Mouse (Mus musculus) intestine, postnatal 0 days (tissue): ENCODE results near the gene Ccdc88c. TPM values are rescaled to one million over a fixed set of nuclear protein-coding genes. Genes with fewer than 3 reads are reported as not detected.

Source experiments
- ATAC-seq: fragments of 200-750 bp; cut with Nextera tagmentation; 2 replicates; pipeline ENCODE4 v1.8.0; 2017; ENCODE audit warnings: mild to moderate bottlenecking, moderate TSS enrichment, moderate library complexity
- H3K27ac ChIP-seq: fragments of 300-500 bp; sonication (generic); 2 replicates; pipeline ENCODE4 v1.5.1; 2014; ENCODE audit warnings: mild to moderate bottlenecking, low read depth, low read length, moderate library complexity
- H3K27me3 ChIP-seq: fragments of 300-500 bp; sonication (generic); replicated peaks from 2 replicates; pipeline ENCODE4 v1.6.1; 2014; ENCODE audit warnings: low read length, mixed read lengths; ENCODE audit not compliant: control insufficient read depth, insufficient read depth
- H3K36me3 ChIP-seq: fragments of 300-500 bp; sonication (generic); 2 replicates; pipeline ENCODE4 v1.6.1; 2014; ENCODE audit warnings: mild to moderate bottlenecking, moderate library complexity; ENCODE audit not compliant: control insufficient read depth, insufficient read depth
- H3K4me1 ChIP-seq: fragments of 300-500 bp; sonication (generic); replicated peaks from 2 replicates; pipeline ENCODE4 v1.6.1; 2014; ENCODE audit warnings: antibody characterized with exemption, low read length, mixed read lengths; ENCODE audit not compliant: control insufficient read depth, insufficient read depth
- H3K4me2 ChIP-seq: fragments of 300-500 bp; sonication (generic); replicated peaks from 2 replicates; pipeline ENCODE4 v1.6.1; 2014; ENCODE audit warnings: low read depth, mild to moderate bottlenecking, moderate library complexity
- H3K4me3 ChIP-seq: fragments of 300-500 bp; sonication (generic); 2 replicates; pipeline ENCODE4 v1.5.1; 2014; ENCODE audit warnings: low read depth, low read length
- H3K9ac ChIP-seq: fragments of 300-500 bp; sonication (generic); 2 replicates; pipeline ENCODE4 v1.6.1; 2014; ENCODE audit warnings: mild to moderate bottlenecking, low read depth, low read length
- H3K9me3 ChIP-seq: fragments of 300-500 bp; sonication (generic); 2 replicates; pipeline ENCODE4 v1.6.1; 2016; ENCODE audit warnings: mixed run types; ENCODE audit not compliant: control insufficient read depth
- CTCF ChIP-seq: sonication (generic); IDR thresholded peaks from 2 replicates; pipeline ENCODE4 v1.5.1; 2016; ENCODE audit warnings: low read depth, mild to moderate bottlenecking, control low read depth, antibody characterized with exemption, moderate library complexity
- WGBS: fragments of 180-500 bp; shearing (Covaris S2); extraction: QIAGEN DNeasy Blood & Tissue Kit; methylation state at CpG from one replicate; pipeline ENCODE4 v1.1.7; 2014; 5-methylcytosine and 5-hydroxymethylcytosine counted together
- polyA plus RNA-seq: library from polyadenylated mRNA; unstranded; fragments of >200 nt; fragmentation: Nextera tagmentation; extraction: Ambion mirVana; gene quantifications from 2 replicates; pipeline ENCODE4 v1.2.1, GENCODE M21; 2015

Ccdc88c gene
- polyA plus RNA-seq, 1 experiment from 2014 or later = 11.7 TPM

GRCm38 (mm10) chr12:100995607-100996377 is 33.1 kb downstream of the Ccdc88c start:
- Histone ChIP-seq H3K4me3 (no peak overlapping the region), H3K4me1 (peaks cover 19% of the 10 kb centered on the region), H3K4me2 (no peak overlapping the region), H3K36me3 (no peaks in the 10 kb centered on the region), H3K27ac (no peak overlapping the region), H3K9me3 (no peaks in the 10 kb centered on the region), H3K9ac (no peak overlapping the region), H3K27me3 (no peaks in the 10 kb centered on the region)
- no peak for ATAC-seq
- no peak for TF ChIP-seq CTCF
- WGBS = 65% methylated on average over 16 of the region's 16 CpGs

- ATAC-seq = no peak
- Histone ChIP-seq H3K27me3 (no peaks in the 10 kb centered on the region), H3K4me1 (peaks cover 19% of the 10 kb centered on the region), H3K9me3 (no peaks in the 10 kb centered on the region), H3K9ac (no peak overlapping the region), H3K4me2 (no peak overlapping the region), H3K36me3 (no peaks in the 10 kb centered on the region), H3K27ac (no peak overlapping the region), H3K4me3 (no peak overlapping the region)
- 73% methylated on average over 3 of the region's 3 CpGs for WGBS
- no peak for TF ChIP-seq CTCF
Measured at GRCm38 (mm10) chr12:100994140-100995015, 34.5 kb downstream of the Ccdc88c start.

- Histone ChIP-seq H3K27me3 (no peaks in the 10 kb centered on the region), H3K4me1 (peaks cover 12% of the 10 kb centered on the region; the same call in 1 of the 2 replicates), H3K27ac (no peak overlapping the region), H3K9ac (no peak overlapping the region), H3K9me3 (no peaks in the 10 kb centered on the region), H3K4me2 (no peak overlapping the region), H3K4me3 (no peak overlapping the region), H3K36me3 (no peaks in the 10 kb centered on the region)
- no peak for ATAC-seq
- TF ChIP-seq CTCF = no peak
- WGBS = 42% methylated on average over 3 of the region's 3 CpGs
Measured at GRCm38 (mm10) chr12:100993146-100993545, 35.7 kb downstream of the Ccdc88c start.

GRCm38 (mm10) chr12:100992505-100992904 is 36.4 kb downstream of the Ccdc88c start:
- WGBS = 78% methylated on average over 7 of the region's 7 CpGs
- ATAC-seq = no peak
- H3K27ac ChIP-seq = no peak overlapping the region

GRCm38 (mm10) chr12:100991119-100991518 is 37.7 kb downstream of the Ccdc88c start:
- WGBS = 62% methylated on average over 3 of the region's 3 CpGs
- no peak for ATAC-seq

More at GRCm38 (mm10) chr12:100992505-100992904, 36.4 kb downstream of the Ccdc88c start:
- H3K9ac ChIP-seq = no peak overlapping the region
- H3K4me2 ChIP-seq = no peak overlapping the region
- peaks cover 6% of the 10 kb centered on the region; the same call in 1 of the 2 replicates for H3K4me1 ChIP-seq
- no peak overlapping the region for H3K4me3 ChIP-seq
- H3K36me3 ChIP-seq = no peaks in the 10 kb centered on the region
- TF ChIP-seq CTCF = no peak
- H3K27me3 ChIP-seq = no peaks in the 10 kb centered on the region
- no peaks in the 10 kb centered on the region for H3K9me3 ChIP-seq

GRCm38 (mm10) chr12:100990291-100990690 is 38.6 kb downstream of the Ccdc88c start:
- Histone ChIP-seq H3K36me3 (no peaks in the 10 kb centered on the region), H3K9me3 (no peaks in the 10 kb centered on the region), H3K9ac (no peak overlapping the region), H3K4me2 (no peak overlapping the region), H3K27ac (no peak overlapping the region), H3K4me3 (no peak overlapping the region), H3K27me3 (no peaks in the 10 kb centered on the region), H3K4me1 (no peaks in the 10 kb centered on the region)
- 72% methylated on average over 12 of the region's 12 CpGs for WGBS
- TF ChIP-seq CTCF = no peak
- no peak for ATAC-seq

More at GRCm38 (mm10) chr12:100991119-100991518, 37.7 kb downstream of the Ccdc88c start:
- H3K27me3 ChIP-seq = no peaks in the 10 kb centered on the region
- 0 out of 2 replicates have a peak, but pooled peaks cover 2% of the 10 kb centered on the region for H3K4me1 ChIP-seq
- no peak overlapping the region for H3K27ac ChIP-seq
- H3K4me2 ChIP-seq = no peak overlapping the region
- no peak overlapping the region for H3K4me3 ChIP-seq
- H3K9me3 ChIP-seq = no peaks in the 10 kb centered on the region
- H3K36me3 ChIP-seq = no peaks in the 10 kb centered on the region
- no peak overlapping the region for H3K9ac ChIP-seq
- TF ChIP-seq CTCF = no peak
